Mouse (Mus musculus): ENCODE measurements around the gene Abcd3. TPM values are rescaled to one million over a fixed set of nuclear protein-coding genes. Genes with fewer than 3 reads are reported as not detected.

Gene Abcd3
- total RNA-seq, 2 experiments from 2014 or later = 18.2 to 20.1 TPM

- ATAC-seq (ENCODE audit: poor library complexity, severe bottlenecking) = no peak
Observed at GRCm38 (mm10) chr3:121713816-121714215, 101.3 kb downstream of the Abcd3 start.

- no peak for ATAC-seq (ENCODE audit: poor library complexity, severe bottlenecking)
Observed at GRCm38 (mm10) chr3:121713151-121713701, 101.9 kb downstream of the Abcd3 start.

- ATAC-seq (ENCODE audit: poor library complexity, severe bottlenecking) = no peak
Observed at GRCm38 (mm10) chr3:121712222-121712621, 102.9 kb downstream of the Abcd3 start.

GRCm38 (mm10) chr3:121710894-121711531 is 104.1 kb downstream of the Abcd3 start:
- no peak for ATAC-seq (ENCODE audit: poor library complexity, severe bottlenecking)

Other genes with a start within 250 kb of the Abcd3 start
- not detected in 2 replicates for gene 4930432M17Rik, start 144.5 kb downstream of the Abcd3 start, total RNA-seq (2015)
- gene 4930432M17Rik, start 144.5 kb downstream of the Abcd3 start, total RNA-seq (2017) = not detected in 2 replicates
- gene F3, start 91.8 kb downstream of the Abcd3 start, total RNA-seq (2015) = 0.89 TPM in 1 of 2 replicates, not detected in the other
- 2.6 TPM in 1 of 2 replicates, not detected in the other for gene F3, start 91.8 kb downstream of the Abcd3 start, total RNA-seq (2017)
- gene Arhgap29, start 137.2 kb upstream of the Abcd3 start, total RNA-seq (2015) = 3.4 and 3.5 TPM in 2 replicates
- gene Arhgap29, start 137.2 kb upstream of the Abcd3 start, total RNA-seq (2017) = 4.5 and 5.2 TPM in 2 replicates
- 0.91 and 1.4 TPM in 2 replicates for gene Abca4, start 229.1 kb upstream of the Abcd3 start, total RNA-seq (2015)
- 0.57 and 0.92 TPM in 2 replicates for gene Abca4, start 229.1 kb upstream of the Abcd3 start, total RNA-seq (2017)

Data from megakaryocyte, adult 5-6 weeks (primary cell).